Mouse (Mus musculus) heart, adult 2 months (tissue): Measurements from ENCODE around the gene Chuk.

Experiments
- CTCF ChIP-seq: fragments of 200-600 bp; IDR thresholded peaks from 2 replicates; pipeline ENCODE4 v1.8.1; 2022; ENCODE audit warnings: antibody characterized with exemption, mild to moderate bottlenecking, moderate library complexity
- EP300 ChIP-seq: fragments of 200-500 bp; IDR thresholded peaks from 2 replicates; pipeline ENCODE4 v1.6.1; 2011; ENCODE audit warnings: low read depth, low read length, control low read depth; ENCODE audit not compliant: insufficient read depth

GRCm38 (mm10) chr19:44117793-44118192 lies 10.5 kb upstream of the Chuk start:
- no peak for TF ChIP-seq EP300
- TF ChIP-seq CTCF, result no peak
